Mouse (Mus musculus): Measurements from ENCODE around the gene Rab27a.

Gene Rab27a

DNA sequence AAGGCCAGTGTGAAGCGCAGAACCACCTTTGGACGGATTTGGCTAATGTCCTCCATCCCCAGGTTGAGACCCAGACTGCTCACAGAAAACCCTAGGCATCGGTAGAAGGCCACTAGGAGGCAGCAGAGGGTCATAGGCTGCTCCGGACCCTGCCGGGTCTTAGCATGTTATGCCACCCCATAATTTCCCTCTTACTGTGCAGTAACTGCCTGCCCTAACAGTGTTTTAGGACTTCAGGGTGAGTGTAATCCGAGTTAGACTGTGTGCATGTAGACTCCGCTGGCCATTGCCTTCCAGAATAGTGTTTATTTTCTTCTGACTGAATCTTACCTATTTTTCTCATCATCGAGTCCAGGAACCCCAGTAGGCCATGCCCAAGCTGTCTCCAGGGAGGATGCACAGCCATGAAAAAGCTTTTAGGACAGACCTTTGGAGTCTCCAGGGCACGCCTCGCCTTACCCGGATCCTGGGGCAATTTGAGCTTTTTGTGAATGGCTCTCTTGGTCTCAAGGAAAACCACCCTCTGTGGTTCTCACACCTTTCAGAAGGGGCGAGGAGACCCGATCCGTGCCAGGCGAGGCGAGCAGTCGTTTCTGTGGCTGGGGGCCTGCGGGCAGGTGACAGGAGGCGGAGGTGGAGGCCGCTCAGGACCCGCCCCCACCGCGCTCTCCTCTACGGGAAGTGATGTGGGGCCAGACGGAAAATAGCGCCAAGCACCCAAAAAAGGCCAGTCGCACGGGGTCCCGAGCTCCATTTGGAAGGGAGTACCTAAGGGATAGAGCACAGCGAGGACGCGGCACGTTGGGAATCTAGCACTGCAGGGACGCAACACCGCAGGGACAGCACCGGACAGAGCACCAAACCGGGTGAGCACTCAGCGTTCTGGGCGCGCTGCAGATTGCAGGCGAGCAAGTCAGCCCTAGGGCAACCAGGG lies at the start of gene Rab27a:
Rab27a (plus strand) TSS at position 709 of the 934 bp plus-strand sequence.
- DNase-seq: peak; percentile 85

DNA sequence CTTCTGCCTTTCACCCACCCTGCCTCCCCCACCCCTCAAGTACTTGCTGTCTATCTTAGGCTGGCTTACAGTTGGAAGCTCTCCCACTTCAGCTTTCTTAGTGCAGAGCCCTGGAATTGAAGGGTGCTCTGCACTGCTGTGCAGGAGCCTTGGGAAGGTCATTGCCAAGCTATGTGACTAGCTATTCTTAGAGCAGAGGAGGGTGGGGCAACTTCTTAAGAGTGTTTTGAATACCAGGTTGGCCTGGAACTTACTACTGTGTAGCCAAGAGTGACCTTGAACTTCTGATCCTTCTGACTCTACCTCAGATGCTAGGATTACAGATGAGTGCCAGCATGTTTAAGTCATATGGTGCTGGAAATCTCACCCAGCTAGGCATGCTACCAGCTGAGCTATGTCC lies 48.5 kb upstream of the Rab27a start:
- no peak for DNase-seq

- DNase-seq: no peak
Observed at GRCm38 (mm10) chr9:72996806-72997205, 47.8 kb upstream of the Rab27a start.

- no peak for DNase-seq
Observed at GRCm38 (mm10) chr9:73000487-73000886, 44.2 kb upstream of the Rab27a start.

- DNase-seq: no peak
Observed at GRCm38 (mm10) chr9:73001314-73002011, 43.2 kb upstream of the Rab27a start.

DNA sequence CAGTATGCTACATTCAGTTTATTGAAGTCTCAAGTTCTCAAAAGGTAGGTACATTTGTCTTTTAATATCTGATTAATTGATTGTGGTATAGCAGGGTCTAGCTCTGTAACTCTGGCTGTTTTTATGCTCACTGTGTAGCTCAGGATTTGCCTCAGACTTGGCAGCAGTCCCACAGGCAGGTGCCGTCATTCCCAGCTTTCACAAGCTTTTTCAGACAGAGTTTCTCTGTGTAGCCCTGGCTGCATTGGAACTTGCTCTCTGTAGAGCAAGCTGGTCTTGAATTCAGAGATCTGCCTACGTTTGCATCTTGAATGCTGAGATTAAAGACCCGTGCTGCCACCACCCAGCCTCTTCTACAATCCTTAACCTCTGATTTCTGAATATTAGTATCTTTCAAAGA lies 42.5 kb upstream of the Rab27a start:
- DNase-seq: no peak

DNA sequence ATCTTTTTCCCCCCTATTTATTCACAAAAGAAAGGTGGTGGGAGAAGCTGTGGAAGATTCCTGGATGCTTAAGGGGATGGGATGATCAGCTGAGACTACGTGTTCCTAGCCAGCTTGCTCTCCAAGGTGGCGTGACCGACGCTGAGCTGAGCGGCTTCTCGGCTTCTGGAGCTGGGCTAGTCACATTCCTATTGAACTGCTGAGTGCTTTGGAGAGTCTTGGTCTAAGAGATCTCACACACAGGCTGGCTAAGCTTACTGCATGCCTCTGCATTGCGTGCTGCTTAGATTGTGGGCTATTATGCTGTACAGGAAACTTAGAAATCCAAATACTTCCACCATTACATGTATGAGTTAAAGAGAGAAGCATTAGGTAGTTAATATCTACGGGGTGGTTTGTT lies 40.6 kb upstream of the Rab27a start:
- no peak for DNase-seq

- no peak for DNase-seq
Observed at GRCm38 (mm10) chr9:73005106-73005505, 39.5 kb upstream of the Rab27a start.

DNA sequence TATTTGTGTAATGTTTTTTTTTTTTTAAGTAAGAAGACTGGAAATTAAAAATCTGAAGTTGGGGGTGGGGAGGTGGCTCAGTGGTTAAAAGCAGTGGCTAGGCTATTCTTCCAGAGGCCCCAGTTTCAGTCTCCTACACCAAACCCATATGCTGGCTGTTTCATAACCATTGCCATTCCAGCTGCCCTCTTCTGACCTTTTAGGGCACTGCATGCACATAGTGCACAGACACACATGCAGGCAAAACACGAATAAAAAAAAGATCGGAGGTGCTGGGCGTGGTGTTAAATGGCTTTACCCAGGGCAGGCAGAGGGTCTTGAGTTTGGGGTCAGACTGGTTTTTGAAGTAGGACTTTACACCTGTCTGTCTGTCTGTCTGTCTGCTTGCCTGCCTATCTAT lies 38.5 kb upstream of the Rab27a start:
- DNase-seq: no peak

GRCm38 (mm10) chr9:73008384-73008783 lies 36.3 kb upstream of the Rab27a start:
- DNase-seq: no peak

DNA sequence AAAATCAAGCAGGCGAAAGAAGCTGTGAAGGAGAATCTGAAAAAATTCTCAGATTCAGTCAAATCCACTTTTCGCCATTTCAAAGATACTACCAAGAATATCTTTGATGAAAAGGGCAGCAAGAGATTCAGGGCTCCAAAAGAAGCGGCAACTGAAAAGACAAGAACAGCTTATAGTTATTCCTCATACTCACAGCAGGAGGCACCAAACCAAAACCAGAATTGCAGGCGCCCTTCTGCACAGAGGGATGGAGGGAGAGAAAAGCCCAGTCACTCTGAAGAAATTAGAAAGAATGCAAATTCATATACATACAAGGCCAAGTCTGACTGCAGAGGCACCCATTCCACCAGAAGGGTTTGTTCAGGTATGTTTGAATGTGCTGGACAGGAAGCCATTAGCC lies 32.0 kb upstream of the Rab27a start:
- DNase-seq: no peak

GRCm38 (mm10) chr9:73014724-73015123 lies 29.9 kb upstream of the Rab27a start:
- DNase-seq: no peak

- no peak for DNase-seq
Observed at GRCm38 (mm10) chr9:73019841-73020240, 24.8 kb upstream of the Rab27a start.

- DNase-seq: no peak
Observed at GRCm38 (mm10) chr9:73020566-73021097, 24.0 kb upstream of the Rab27a start.

DNA sequence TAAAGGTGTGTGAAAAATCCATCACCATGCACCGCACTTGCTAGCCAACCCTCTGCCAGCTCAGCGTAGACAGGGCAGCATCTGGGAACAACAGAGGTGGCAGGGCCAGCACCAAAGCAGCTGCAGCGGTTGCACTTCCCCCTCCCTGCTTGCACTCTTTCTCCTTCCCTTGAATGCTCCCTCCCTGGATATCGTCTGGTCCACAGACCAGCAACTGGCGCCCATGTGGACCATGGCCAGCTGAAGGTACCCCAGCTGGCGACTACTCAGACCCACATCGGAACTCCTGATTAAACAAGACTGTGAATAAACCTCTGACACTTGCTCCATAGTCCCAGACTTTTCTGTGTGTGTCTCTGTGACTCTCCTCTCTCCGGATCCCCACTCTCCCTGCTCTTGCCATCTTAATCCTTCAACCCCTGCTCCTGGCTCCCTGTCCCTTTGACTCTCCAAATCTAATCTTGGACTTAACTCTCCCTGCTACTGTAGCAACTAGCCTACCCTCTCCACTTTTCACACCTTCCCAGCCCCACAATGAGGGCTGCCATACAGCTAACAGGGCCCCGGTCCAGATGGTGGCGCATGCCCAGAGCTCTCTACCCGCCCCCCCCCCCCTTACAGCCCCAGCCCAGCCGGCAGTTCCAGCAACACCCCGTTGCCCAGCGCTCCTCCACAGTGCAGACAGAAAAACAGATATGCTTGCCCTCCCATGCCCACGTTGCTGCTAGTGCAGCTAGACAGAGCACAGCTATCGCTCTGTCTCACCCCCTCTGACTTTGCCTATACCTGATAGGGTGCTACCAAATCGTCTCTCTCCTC lies 18.6 kb upstream of the Rab27a start:
- DNase-seq: peak; percentile 54

GRCm38 (mm10) chr9:73030443-73030842 lies 14.2 kb upstream of the Rab27a start:
- DNase-seq: no peak

DNA sequence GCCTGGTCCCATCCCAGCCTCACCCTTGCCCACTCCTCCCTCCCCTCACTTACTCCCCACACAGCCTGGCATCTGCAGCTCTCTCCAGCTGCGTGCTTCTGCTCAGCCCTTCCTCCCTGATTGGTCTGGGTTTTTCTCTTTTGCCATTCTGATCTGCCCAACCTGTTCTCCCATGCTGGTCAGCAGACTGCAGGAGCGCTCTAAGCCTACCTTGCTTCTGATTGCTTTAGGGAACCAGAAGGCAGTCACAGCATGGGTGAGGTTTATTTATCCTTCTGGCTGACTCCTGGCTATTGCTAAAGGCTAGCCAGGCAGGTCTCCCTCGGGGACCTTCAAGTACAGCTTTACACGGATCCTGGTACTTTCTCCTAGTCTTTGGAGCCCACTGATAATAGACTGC lies 13.2 kb upstream of the Rab27a start:
- no peak for DNase-seq

- no peak for DNase-seq
Observed at GRCm38 (mm10) chr9:73033406-73033805, 11.2 kb upstream of the Rab27a start.

- DNase-seq: peak; percentile 95
Observed at GRCm38 (mm10) chr9:73039222-73039945, 5.3 kb upstream of the Rab27a start.

DNA sequence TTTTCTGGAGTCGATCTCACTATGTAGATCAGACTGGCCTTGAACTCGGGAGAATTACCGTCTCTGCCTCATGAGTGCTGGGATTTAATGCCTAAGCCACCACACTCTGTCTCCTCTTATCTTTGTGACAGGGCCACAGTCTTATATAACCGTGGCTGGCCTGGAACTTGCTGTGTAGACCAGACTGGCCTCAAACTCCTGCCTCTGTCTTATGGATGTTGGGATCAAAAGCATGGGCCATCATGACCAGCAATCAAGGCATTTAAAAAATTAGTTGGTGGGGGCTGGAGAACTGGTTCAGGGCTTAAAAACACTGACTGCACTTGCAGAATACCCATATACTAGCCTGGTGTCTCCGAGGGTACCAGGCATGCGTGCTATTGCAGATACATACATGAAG lies 4.6 kb upstream of the Rab27a start, which contains the start of gene Pigb:
Pigb (minus strand) TSS at position 299 of the 400 bp plus-strand sequence.
- DNase-seq: no peak

DNA sequence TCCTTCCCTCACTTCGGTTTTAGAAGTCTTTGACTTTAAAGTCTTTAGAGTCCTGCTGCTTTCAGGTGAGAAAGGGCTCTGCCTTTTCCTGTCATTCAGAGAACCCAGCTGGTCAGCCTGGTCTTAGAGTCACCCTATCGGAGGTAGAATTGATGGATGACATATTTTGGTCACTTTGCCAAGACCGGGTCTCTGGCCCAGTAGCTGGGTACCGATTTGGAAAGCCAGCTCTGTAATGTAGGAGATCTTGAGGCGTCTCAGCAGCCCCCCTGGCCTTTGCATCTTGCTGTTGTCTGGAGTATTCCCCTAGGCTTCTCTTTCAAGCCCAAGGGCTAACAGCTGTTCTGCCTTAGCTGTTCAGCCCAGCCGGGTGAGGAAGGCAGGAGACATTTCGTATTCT lies 550 bp downstream of the Rab27a start:
- no peak for DNase-seq

DNA sequence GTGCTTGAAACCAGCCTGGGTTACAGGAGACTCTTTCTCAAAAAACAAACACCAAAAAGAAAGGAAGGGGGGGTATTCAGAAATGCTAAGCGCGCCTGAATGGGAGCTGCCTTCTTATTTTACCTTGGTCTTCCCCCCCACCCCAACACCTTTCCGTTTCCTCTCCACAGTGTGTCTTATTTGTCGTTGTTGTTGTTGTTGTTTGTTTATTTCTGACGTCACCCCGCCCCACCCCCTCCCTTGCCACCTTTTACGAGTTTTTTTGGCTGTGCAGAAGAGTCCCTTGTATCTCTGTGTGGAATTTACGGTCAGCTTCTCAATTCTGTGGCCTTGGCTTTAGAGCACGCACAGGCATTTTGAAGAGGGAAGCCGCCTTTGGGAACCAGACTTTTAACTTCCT lies 1.1 kb downstream of the Rab27a start:
- DNase-seq: no peak

All from right cerebral cortex, postnatal 14 days (tissue).